Mouse (Mus musculus): ENCODE results near the gene Pot1a.

DNA sequence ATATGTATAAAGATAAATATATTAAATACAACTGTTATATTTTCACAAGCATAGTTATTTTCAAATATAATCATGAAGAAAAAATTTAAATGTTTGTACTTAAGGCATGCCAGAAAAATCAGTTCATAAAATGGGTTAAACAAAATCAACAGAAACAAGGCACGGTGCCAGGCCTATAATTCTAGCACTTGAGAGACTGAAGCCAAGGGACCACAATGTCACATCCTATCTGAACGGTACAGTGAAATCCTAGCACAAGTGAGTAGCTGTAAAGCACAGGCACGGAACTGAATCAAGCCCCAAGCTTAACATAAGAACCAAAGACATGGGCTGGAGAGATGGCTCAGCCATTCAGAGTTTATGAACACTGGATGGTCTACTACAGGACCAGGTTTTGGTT lies 6.8 kb downstream of the Pot1a start:
- TF ChIP-seq POLR2A (IDR thresholded peaks at IDR 0.05; ENCODE audit: extremely low read depth, insufficient read depth, low read length) (no peak), CTCF (IDR thresholded peaks at IDR 0.05; ENCODE audit: extremely low read depth, insufficient read depth, low read length) (no peak)
